8 mouse cellular contexts compared by ENCODE assay signal in the genomic region with DNA sequence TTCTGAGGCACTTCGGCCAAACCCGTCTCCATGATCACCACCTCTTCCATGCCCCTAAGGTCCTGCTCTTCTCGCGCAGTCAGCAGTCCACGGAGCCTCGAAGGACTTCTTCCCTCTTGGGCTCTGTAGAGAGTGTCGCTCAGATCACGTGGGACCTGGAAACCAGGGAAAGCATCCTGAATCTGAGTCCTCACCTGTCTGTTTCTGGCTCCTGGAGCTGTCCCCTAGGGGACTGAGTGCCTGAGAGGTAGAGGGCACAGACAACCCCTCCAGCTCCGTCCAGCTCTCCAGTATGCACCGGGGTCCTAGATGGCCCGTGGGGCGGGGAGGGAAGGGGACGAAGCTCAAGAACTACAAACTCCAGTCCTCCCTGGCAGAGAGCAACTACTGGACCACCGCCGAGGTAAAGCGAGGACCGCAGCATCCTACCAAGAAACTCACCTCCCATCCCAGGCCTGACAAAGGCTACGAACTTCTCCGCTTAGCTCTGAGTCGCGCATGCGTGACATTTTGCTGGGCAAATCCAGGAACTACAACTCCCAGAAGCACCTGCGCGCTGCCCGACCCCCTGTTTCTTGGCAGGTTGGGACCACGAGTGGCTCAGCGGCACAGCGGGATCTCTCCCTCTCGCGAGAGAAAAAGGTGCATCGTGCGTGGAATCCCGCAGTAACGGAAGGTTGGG. TPM values are rescaled to one million over a fixed set of nuclear protein-coding genes. Genes with fewer than 3 reads are reported as not detected.
DNase-seq lines count a peak whose midpoint lies in the region; ATAC-seq lines count a peak whose summit lies in the region.

Gene Zfp286 (minus strand): TSS at position 528 of the 682 bp plus-strand sequence.

- peak within 1 kb of the TSS; percentile 48 for H3K4me3 ChIP-seq in intestine, embryonic 14.5 days (ENCODE audit: low read depth, low read length)
- peak within 1 kb of the TSS; percentile 90 for H3K4me3 ChIP-seq in megakaryocyte, embryonic 14.5 days (replicated peaks)

- peak within 1 kb of the TSS; percentile 69 for H3K9ac ChIP-seq in intestine, embryonic 14.5 days (ENCODE audit: low read length)

- intact Hi-C loops in gastrocnemius, postnatal 36 days (cut with DNase I), result no loop called here
- intact Hi-C loops in left cerebral cortex, postnatal 10 days (cut with DNase I), result no loop called here

- H3K27me3 ChIP-seq in intestine, embryonic 14.5 days (replicated peaks; ENCODE audit: control insufficient read depth, insufficient read depth, low read length), result no peaks in the 10 kb centered on the region
- H3K27me3 ChIP-seq in megakaryocyte, embryonic 14.5 days (replicated peaks), result no peaks in the 10 kb centered on the region

- H3K36me3 ChIP-seq in intestine, embryonic 14.5 days (ENCODE audit: control insufficient read depth, insufficient read depth, low read length), result peaks cover 13% of the 10 kb centered on the region
- H3K36me3 ChIP-seq in megakaryocyte, embryonic 14.5 days (replicated peaks; ENCODE audit: low read length), result no peaks in the 10 kb centered on the region

- peaks cover 3% of the 10 kb centered on the region; the same call in 1 of the 2 replicates for H3K4me1 ChIP-seq in intestine, embryonic 14.5 days (replicated peaks; ENCODE audit: control insufficient read depth, insufficient read depth, low read length)
- peaks cover 10% of the 10 kb centered on the region for H3K4me1 ChIP-seq in megakaryocyte, embryonic 14.5 days

- DNase-seq in adrenal gland, adult 2 months, result peak; percentile 74
- DNase-seq in embryo, embryonic 10.5 days (ENCODE audit: low spot score), result peak; percentile 98
- DNase-seq in gastrocnemius, postnatal 36 days, result peak; percentile 66 to 68
- peak; percentile 92 for DNase-seq in intestine, embryonic 14.5 days (ENCODE audit: low spot score)
- peak; percentile 94 to 95 for DNase-seq in left cerebral cortex, postnatal 10 days (ENCODE audit: extremely low spot score in 1 of 2, low spot score in 2 of 2)
- peak; percentile 93 to 95 for DNase-seq in right cerebral cortex, adult 2 months (ENCODE audit: low spot score in 2 of 2)
- DNase-seq in urinary bladder, adult 2 months (ENCODE audit: low spot score), result peak; percentile 36

- WGBS in intestine, embryonic 14.5 days, result 6% methylated on average over 34 of the region's 34 CpGs

- no peak within 1 kb of the TSS for H3K27ac ChIP-seq in intestine, embryonic 14.5 days (ENCODE audit: low read depth)

- H3K9me3 ChIP-seq in intestine, embryonic 14.5 days (ENCODE audit: control insufficient read depth, low read length), result no peaks in the 10 kb centered on the region
- no peaks in the 10 kb centered on the region for H3K9me3 ChIP-seq in megakaryocyte, embryonic 14.5 days

- ATAC-seq in intestine, embryonic 14.5 days (replicated peaks; ENCODE audit: low FRiP score, low TSS enrichment, low read depth), result peak; percentile 94

- peak within 1 kb of the TSS; percentile 61 for H3K4me2 ChIP-seq in intestine, embryonic 14.5 days (ENCODE audit: low read length)

RNA-seq across cellular contexts. Expression of gene Zfp286, which starts in this region (rescaled TPM):
- 1 to 10 TPM; 1.5 to 3.5 TPM for total RNA-seq in adrenal gland, adult 2 months (2021)
- polyA plus RNA-seq in adrenal gland, adult 2 months (2012; rRNA removed), result 0.21 TPM in 1 of 2 replicates, not detected in the other
- total RNA-seq in gastrocnemius, postnatal 36 days (2021), result under 1 TPM; 0.79 to 0.91 TPM
- polyA plus RNA-seq in intestine, embryonic 14.5 days (2014; fragmentation: Nextera tagmentation; extraction: Ambion mirVana), result 19.3 and 20.3 TPM in 2 replicates
- total RNA-seq in left cerebral cortex, postnatal 10 days (2021), result 10 to 100 TPM; 23.5 to 24.5 TPM
- polyA plus RNA-seq in megakaryocyte, embryonic 14.5 days (2012; ENCODE audit: insufficient read depth, low replicate concordance), result 0.89 TPM in 1 of 2 replicates, not detected in the other
- 5.4 and 5.5 TPM in 2 replicates for polyA plus RNA-seq in urinary bladder, adult 2 months (2012; rRNA removed)

Comparison
In these comparisons a context has a peak if more than half of its experiments do, and no peak if none do; other contexts are left out.
1. RNA of gene Zfp286 (total RNA-seq): 23.5 to 24.5 TPM in left cerebral cortex, postnatal 10 days; 1.5 to 3.5 TPM in adrenal gland, adult 2 months and 0.79 to 0.91 TPM in gastrocnemius, postnatal 36 days; every median in the first group is over 4 times any median in the second.
2. Peak in DNase-seq in gastrocnemius, postnatal 36 days; RNA of the gene not detected or under 1 TPM.
3. DNase-seq: peak in every context shown above with its lines; median percentile 98 in embryo, embryonic 10.5 days; 94 in left cerebral cortex, postnatal 10 days; 94 in right cerebral cortex, adult 2 months; 92 in intestine, embryonic 14.5 days; 74 in adrenal gland, adult 2 months; 67 in gastrocnemius, postnatal 36 days; 36 in urinary bladder, adult 2 months.